Mouse (Mus musculus) stomach, embryonic 16.5 days (tissue): Measurements from ENCODE around the gene Gch1. TPM values are rescaled to one million over a fixed set of nuclear protein-coding genes. Genes with fewer than 3 reads are reported as not detected.

Source experiments
- ATAC-seq: fragments of 200-750 bp; cut with Nextera tagmentation; 2 replicates; pipeline ENCODE4 v1.8.0; 2017; ENCODE audit warnings: moderate number of reproducible peaks, moderate TSS enrichment; ENCODE audit not compliant: insufficient read depth, low FRiP score
- H3K27ac ChIP-seq: fragments of 300-500 bp; sonication (generic); 2 replicates; pipeline ENCODE4 v1.5.1; 2014; ENCODE audit warnings: low read length
- H3K27me3 ChIP-seq: fragments of 300-500 bp; sonication (generic); 2 replicates; pipeline ENCODE4 v1.6.1; 2014; ENCODE audit warnings: low read length, control low read depth, mixed read lengths; ENCODE audit not compliant: control insufficient read depth, insufficient read depth
- H3K36me3 ChIP-seq: fragments of 300-500 bp; sonication (generic); 2 replicates; pipeline ENCODE4 v1.6.1; 2014; ENCODE audit warnings: low read length; ENCODE audit not compliant: control insufficient read depth, insufficient read depth
- H3K4me1 ChIP-seq: fragments of 300-500 bp; sonication (generic); 2 replicates; pipeline ENCODE4 v1.6.1; 2014; ENCODE audit warnings: low read length, control low read depth, mixed read lengths; ENCODE audit not compliant: control insufficient read depth, insufficient read depth
- H3K4me2 ChIP-seq: fragments of 300-500 bp; sonication (generic); 2 replicates; pipeline ENCODE4 v1.6.1; 2014; ENCODE audit warnings: low read depth, low read length, mixed read lengths
- H3K4me3 ChIP-seq: fragments of 300-500 bp; sonication (generic); replicated peaks from 2 replicates; pipeline ENCODE4 v1.5.1; 2014; ENCODE audit warnings: mild to moderate bottlenecking, low read length
- H3K9ac ChIP-seq: fragments of 300-500 bp; sonication (generic); 2 replicates; pipeline ENCODE4 v1.6.1; 2014; ENCODE audit warnings: low read length
- H3K9me3 ChIP-seq: fragments of 300-500 bp; sonication (generic); replicated peaks from 2 replicates; pipeline ENCODE4 v1.6.1; 2016; ENCODE audit warnings: low read length, control low read depth; ENCODE audit not compliant: control insufficient read depth
- WGBS: fragments of 180-500 bp; shearing (Covaris S2); extraction: QIAGEN DNeasy Blood & Tissue Kit; methylation state at CpG from one replicate; pipeline ENCODE4 v1.1.7; 2014; 5-methylcytosine and 5-hydroxymethylcytosine counted together
- polyA plus RNA-seq: library from polyadenylated mRNA; unstranded; fragments of >200 nt; fragmentation: Nextera tagmentation; extraction: Ambion mirVana; gene quantifications from 2 replicates; pipeline ENCODE4 v1.2.1, GENCODE M21; 2015

The Gch1 gene
- polyA plus RNA-seq: 5.8 and 5.9 TPM in 2 replicates

DNA sequence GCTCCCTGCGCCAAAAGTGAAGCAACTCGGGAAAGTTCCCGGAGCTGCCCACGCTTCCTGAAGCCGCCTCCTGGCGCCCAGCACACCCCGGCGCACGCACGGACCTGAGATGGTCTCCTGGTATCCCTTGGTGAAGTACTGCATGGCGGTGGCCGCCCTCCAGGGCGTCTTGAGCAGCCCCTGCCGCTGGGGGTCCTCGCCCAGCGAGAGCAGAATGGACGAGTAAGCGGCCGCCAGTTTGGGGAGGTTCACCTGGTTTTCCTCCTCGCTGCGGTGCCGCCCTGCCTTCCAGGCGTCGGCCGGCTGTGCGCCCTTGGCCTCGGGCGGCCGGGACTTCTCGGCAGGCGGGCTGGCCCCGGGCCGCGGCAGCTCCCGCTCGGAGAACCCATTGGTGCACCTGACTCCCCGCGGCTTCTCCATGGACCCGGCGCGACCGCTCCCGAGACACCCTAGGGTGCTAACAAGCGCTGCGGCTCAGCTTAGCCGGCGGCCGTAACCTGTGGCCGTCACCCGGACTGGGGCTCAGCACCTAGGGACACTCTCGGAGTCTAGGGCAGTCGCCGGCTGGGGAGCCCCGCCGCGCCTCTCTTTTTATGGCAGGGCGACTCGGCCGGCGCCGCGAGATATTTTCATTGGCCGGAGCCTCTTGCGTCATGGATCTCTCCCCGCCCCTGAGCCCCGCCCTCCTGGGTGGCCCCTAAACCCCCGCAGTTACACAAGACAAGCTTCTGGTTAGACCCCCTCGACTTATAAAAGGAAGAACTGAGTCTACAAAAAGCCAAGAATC is at the start of gene Gch1:
Gch1 (minus strand) TSS at position 566 of the 787 bp plus-strand sequence.
- WGBS: under 1% methylated on average over 67 of the region's 68 CpGs
- no peaks in the 10 kb centered on the region for H3K36me3 ChIP-seq
- H3K27ac ChIP-seq: no peak within 1 kb of the TSS
- H3K27me3 ChIP-seq: peaks cover 7% of the 10 kb centered on the region
- H3K4me1 ChIP-seq: peaks cover 10% of the 10 kb centered on the region; the same call in 1 of the 2 replicates
- H3K4me2 ChIP-seq: peak within 1 kb of the TSS; percentile 99
- no peaks in the 10 kb centered on the region for H3K9me3 ChIP-seq
- H3K4me3 ChIP-seq: peak within 1 kb of the TSS; percentile 74
- peak; percentile 84 for ATAC-seq
- peak within 1 kb of the TSS; percentile 77 for H3K9ac ChIP-seq

GRCm38 (mm10) chr14:47237286-47237685 is 48.1 kb upstream of the Gch1 start:
- WGBS: 81% methylated on average over 4 of the region's 4 CpGs
- H3K4me2 ChIP-seq: no peak overlapping the region
- no peaks in the 10 kb centered on the region for H3K4me1 ChIP-seq
- H3K9ac ChIP-seq: no peak overlapping the region
- no peaks in the 10 kb centered on the region for H3K27me3 ChIP-seq
- ATAC-seq: no peak
- no peak overlapping the region for H3K27ac ChIP-seq
- H3K9me3 ChIP-seq: 0 out of 2 replicates have a peak, but pooled peaks cover 7% of the 10 kb centered on the region
- H3K36me3 ChIP-seq: no peaks in the 10 kb centered on the region
- H3K4me3 ChIP-seq: no peak overlapping the region

DNA sequence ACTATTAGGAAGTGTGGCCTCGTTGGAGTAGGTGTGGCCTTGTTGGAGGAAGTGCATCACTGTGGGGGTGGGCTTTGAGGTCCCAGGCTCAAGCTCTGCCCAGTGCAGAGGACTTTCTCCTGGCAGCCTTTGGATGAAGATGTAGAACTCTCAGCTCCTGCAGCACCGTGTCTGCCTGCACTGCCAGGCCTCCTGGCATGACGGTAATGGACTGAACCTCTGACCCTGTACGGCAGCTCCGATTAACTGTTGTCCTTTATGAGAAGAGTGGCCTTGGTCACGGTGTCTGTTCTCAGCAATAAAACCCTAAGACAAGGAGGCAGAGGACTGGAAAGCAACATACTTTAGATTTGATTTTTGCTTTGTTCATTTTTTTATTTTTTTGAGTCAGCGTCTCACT is 47.3 kb upstream of the Gch1 start:
- Histone ChIP-seq H3K4me2 (no peak overlapping the region), H3K4me1 (no peaks in the 10 kb centered on the region), H3K4me3 (no peak overlapping the region), H3K27ac (no peak overlapping the region), H3K36me3 (no peaks in the 10 kb centered on the region), H3K9me3 (0 out of 2 replicates have a peak, but pooled peaks cover 7% of the 10 kb centered on the region), H3K27me3 (no peaks in the 10 kb centered on the region), H3K9ac (no peak overlapping the region)
- ATAC-seq: no peak
- 93% methylated on average over 7 of the region's 7 CpGs for WGBS

- Histone ChIP-seq H3K4me1 (no peaks in the 10 kb centered on the region), H3K4me2 (no peak overlapping the region), H3K4me3 (no peak overlapping the region), H3K9ac (no peak overlapping the region), H3K9me3 (0 out of 2 replicates have a peak, but pooled peaks cover 7% of the 10 kb centered on the region), H3K27ac (no peak overlapping the region), H3K36me3 (no peaks in the 10 kb centered on the region), H3K27me3 (no peaks in the 10 kb centered on the region)
- no peak for ATAC-seq
- 67% methylated on average over 5 of the region's 5 CpGs for WGBS
Measured at GRCm38 (mm10) chr14:47234526-47235250, 45.5 kb upstream of the Gch1 start.

- no peak overlapping the region for H3K27ac ChIP-seq
- H3K4me1 ChIP-seq: no peaks in the 10 kb centered on the region
- H3K4me2 ChIP-seq: no peak overlapping the region
- no peaks in the 10 kb centered on the region for H3K27me3 ChIP-seq
- H3K4me3 ChIP-seq: no peak overlapping the region
- H3K36me3 ChIP-seq: no peaks in the 10 kb centered on the region
- no peak overlapping the region for H3K9ac ChIP-seq
- H3K9me3 ChIP-seq: 0 out of 2 replicates have a peak, but pooled peaks cover 7% of the 10 kb centered on the region
- ATAC-seq: no peak
- WGBS: 88% methylated on average over 3 of the region's 3 CpGs
Measured at GRCm38 (mm10) chr14:47234032-47234431, 44.8 kb upstream of the Gch1 start.

DNA sequence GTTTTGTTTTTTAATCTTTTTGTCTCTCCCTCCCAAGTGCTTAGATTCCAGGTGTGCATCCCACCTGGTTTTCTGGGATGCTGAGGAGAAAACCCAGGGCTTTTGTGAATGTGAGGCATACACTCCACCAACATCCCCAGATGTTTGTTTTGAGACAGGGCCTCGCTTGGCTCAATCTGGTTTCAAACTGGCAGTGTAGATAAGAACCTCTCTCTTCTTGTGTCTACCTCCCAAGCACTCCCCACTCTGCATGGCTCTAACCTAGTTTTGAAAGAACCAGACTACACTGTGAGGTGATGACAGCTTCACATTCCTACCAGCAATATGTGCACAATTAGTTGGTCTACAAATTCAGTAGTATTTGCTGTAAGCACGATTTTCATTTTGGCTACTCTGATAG is 44.4 kb upstream of the Gch1 start:
- WGBS: 60% methylated on average over 2 of the region's 2 CpGs
- Histone ChIP-seq H3K4me1 (no peaks in the 10 kb centered on the region), H3K27me3 (no peaks in the 10 kb centered on the region)

GRCm38 (mm10) chr14:47229796-47230376 is 40.7 kb upstream of the Gch1 start:
- no peaks in the 10 kb centered on the region for H3K36me3 ChIP-seq
- H3K27me3 ChIP-seq: no peaks in the 10 kb centered on the region
- H3K27ac ChIP-seq: no peak overlapping the region
- no peaks in the 10 kb centered on the region for H3K4me1 ChIP-seq
- H3K4me2 ChIP-seq: no peak overlapping the region
- H3K9me3 ChIP-seq: no peaks in the 10 kb centered on the region
- ATAC-seq: no peak
- H3K4me3 ChIP-seq: no peak overlapping the region
- H3K9ac ChIP-seq: no peak overlapping the region
- WGBS: 63% methylated on average over 11 of the region's 11 CpGs

More for the DNA sequence above, 44.4 kb upstream of the Gch1 start:
- no peaks in the 10 kb centered on the region for H3K36me3 ChIP-seq
- no peak overlapping the region for H3K27ac ChIP-seq
- H3K4me2 ChIP-seq: no peak overlapping the region
- no peak overlapping the region for H3K4me3 ChIP-seq
- ATAC-seq: no peak
- H3K9me3 ChIP-seq: 0 out of 2 replicates have a peak, but pooled peaks cover 7% of the 10 kb centered on the region
- no peak overlapping the region for H3K9ac ChIP-seq

GRCm38 (mm10) chr14:47225931-47226330 is 36.7 kb upstream of the Gch1 start:
- WGBS: 81% methylated on average over 8 of the region's 8 CpGs

More at GRCm38 (mm10) chr14:47225931-47226330, 36.7 kb upstream of the Gch1 start:
- no peak overlapping the region for H3K4me3 ChIP-seq
- H3K4me1 ChIP-seq: no peaks in the 10 kb centered on the region
- no peaks in the 10 kb centered on the region for H3K36me3 ChIP-seq
- H3K27me3 ChIP-seq: no peaks in the 10 kb centered on the region
- no peak overlapping the region for H3K4me2 ChIP-seq
- H3K9ac ChIP-seq: no peak overlapping the region
- H3K27ac ChIP-seq: no peak overlapping the region
- no peak for ATAC-seq
- no peaks in the 10 kb centered on the region for H3K9me3 ChIP-seq
